Mouse (Mus musculus): ENCODE data around the gene Spata17.

GRCm38 (mm10) chr1:187004306-187004705, 211.0 kb downstream of the Spata17 start:
- TF ChIP-seq CTCF (IDR thresholded peaks at IDR 0.05; ENCODE audit: borderline replicate concordance, insufficient read depth, low read length) = no peak
- TF ChIP-seq POLR2A (IDR thresholded peaks at IDR 0.05; ENCODE audit: low read depth, low read length) = no peak
